Mouse (Mus musculus): Measurements from ENCODE around the gene St7. TPM values are rescaled to one million over a fixed set of nuclear protein-coding genes. Genes with fewer than 3 reads are reported as not detected.
A peak's percentile ranks its signal among the peaks of the same experiment; 100 is the strongest.

Gene St7
- polyA plus RNA-seq, 1 experiment from 2014 or later, result 31.6 TPM

- no peaks in the 10 kb centered on the region for H3K27me3 ChIP-seq (ENCODE audit: control insufficient read depth, insufficient read depth, low read length)
- no peaks in the 10 kb centered on the region for H3K9me3 ChIP-seq (ENCODE audit: control insufficient read depth, low read length)
- no peak overlapping the region for H3K9ac ChIP-seq (ENCODE audit: low read length)
- no peak overlapping the region for H3K4me2 ChIP-seq (ENCODE audit: low read length)
- ATAC-seq (ENCODE audit: insufficient number of reproducible peaks, insufficient read depth, low FRiP score, low read depth), result no peak
- 87% methylated on average over 13 of the region's 13 CpGs for WGBS
- no peak overlapping the region for H3K27ac ChIP-seq (replicated peaks in 1 of 2; ENCODE audit: control insufficient read depth in 1 of 2, insufficient read depth in 1 of 2, low read depth in 2 of 2, low read length in 2 of 2)
- H3K4me3 ChIP-seq (ENCODE audit: control insufficient read depth in 1 of 2, insufficient read depth in 1 of 2, low read depth in 1 of 2, low read length in 2 of 2), result no peak overlapping the region
- peaks cover 8 to 31% of the 10 kb centered on the region in 2 experiments for H3K4me1 ChIP-seq (ENCODE audit: control insufficient read depth in 2 of 2, insufficient read depth in 2 of 2, low read length in 2 of 2)
- H3K36me3 ChIP-seq (ENCODE audit: control insufficient read depth, insufficient read depth, low read length), result no peaks in the 10 kb centered on the region
Measured at GRCm38 (mm10) chr6:17747724-17748123, 55.0 kb downstream of the St7 start.

GRCm38 (mm10) chr6:17748866-17749582 is 56.3 kb downstream of the St7 start:
- H3K4me2 ChIP-seq (ENCODE audit: low read length), result peak overlapping the region; percentile 83
- H3K27ac ChIP-seq (replicated peaks in 1 of 2; ENCODE audit: control insufficient read depth in 1 of 2, insufficient read depth in 1 of 2, low read depth in 2 of 2, low read length in 2 of 2), result peak overlapping the region; percentile 85 to 94
- H3K9me3 ChIP-seq (ENCODE audit: control insufficient read depth, low read length), result no peaks in the 10 kb centered on the region
- WGBS, result 3% methylated on average over 18 of the region's 18 CpGs
- peak; percentile 98 for ATAC-seq (ENCODE audit: insufficient number of reproducible peaks, insufficient read depth, low FRiP score, low read depth)
- no peaks in the 10 kb centered on the region for H3K36me3 ChIP-seq (ENCODE audit: control insufficient read depth, insufficient read depth, low read length)
- H3K4me1 ChIP-seq (ENCODE audit: control insufficient read depth in 2 of 2, insufficient read depth in 2 of 2, low read length in 2 of 2), result peaks cover 3 to 19% of the 10 kb centered on the region in 2 experiments; a peak in 3 of 4 replicates
- H3K27me3 ChIP-seq (ENCODE audit: control insufficient read depth, insufficient read depth, low read length), result no peaks in the 10 kb centered on the region
- peak overlapping the region; percentile 45 to 67 for H3K4me3 ChIP-seq (ENCODE audit: control insufficient read depth in 1 of 2, insufficient read depth in 1 of 2, low read depth in 1 of 2, low read length in 2 of 2)
- peak overlapping the region; percentile 77 for H3K9ac ChIP-seq (ENCODE audit: low read length)

- 24% methylated on average over 3 of the region's 3 CpGs for WGBS
- no peaks in the 10 kb centered on the region for H3K36me3 ChIP-seq (ENCODE audit: control insufficient read depth, insufficient read depth, low read length)
- H3K27ac ChIP-seq (replicated peaks in 1 of 2; ENCODE audit: control insufficient read depth in 1 of 2, insufficient read depth in 1 of 2, low read depth in 2 of 2, low read length in 2 of 2), result peak overlapping the region; percentile 85 to 94
- H3K4me3 ChIP-seq (ENCODE audit: control insufficient read depth in 1 of 2, insufficient read depth in 1 of 2, low read depth in 1 of 2, low read length in 2 of 2), result peak overlapping the region; percentile 45 to 67
- H3K27me3 ChIP-seq (ENCODE audit: control insufficient read depth, insufficient read depth, low read length), result no peaks in the 10 kb centered on the region
- H3K4me2 ChIP-seq (ENCODE audit: low read length), result peak overlapping the region; percentile 83
- no peak for ATAC-seq (ENCODE audit: insufficient number of reproducible peaks, insufficient read depth, low FRiP score, low read depth)
- H3K4me1 ChIP-seq (ENCODE audit: control insufficient read depth in 2 of 2, insufficient read depth in 2 of 2, low read length in 2 of 2), result peaks cover 5 to 22% of the 10 kb centered on the region in 2 experiments; a peak in 3 of 4 replicates
- H3K9me3 ChIP-seq (ENCODE audit: control insufficient read depth, low read length), result no peaks in the 10 kb centered on the region
- peak overlapping the region; percentile 77 for H3K9ac ChIP-seq (ENCODE audit: low read length)
Measured at GRCm38 (mm10) chr6:17749596-17749995, 56.9 kb downstream of the St7 start.

- no peaks in the 10 kb centered on the region for H3K27me3 ChIP-seq (ENCODE audit: control insufficient read depth, insufficient read depth, low read length)
- no peaks in the 10 kb centered on the region for H3K36me3 ChIP-seq (ENCODE audit: control insufficient read depth, insufficient read depth, low read length)
- H3K27ac ChIP-seq (replicated peaks in 1 of 2; ENCODE audit: control insufficient read depth in 1 of 2, insufficient read depth in 1 of 2, low read depth in 2 of 2, low read length in 2 of 2), result peak overlapping the region; percentile 76 to 79
- no peak for ATAC-seq (ENCODE audit: insufficient number of reproducible peaks, insufficient read depth, low FRiP score, low read depth)
- 28% methylated on average over 9 of the region's 9 CpGs for WGBS
- H3K4me1 ChIP-seq (ENCODE audit: control insufficient read depth in 2 of 2, insufficient read depth in 2 of 2, low read length in 2 of 2), result peaks cover 5 to 22% of the 10 kb centered on the region in 2 experiments; a peak in 3 of 4 replicates
- peak overlapping the region; percentile 45 to 67; a peak in 3 of 4 replicates for H3K4me3 ChIP-seq (ENCODE audit: control insufficient read depth in 1 of 2, insufficient read depth in 1 of 2, low read depth in 1 of 2, low read length in 2 of 2)
- peak overlapping the region; percentile 83 for H3K4me2 ChIP-seq (ENCODE audit: low read length)
- H3K9me3 ChIP-seq (ENCODE audit: control insufficient read depth, low read length), result no peaks in the 10 kb centered on the region
- peak overlapping the region; percentile 77 for H3K9ac ChIP-seq (ENCODE audit: low read length)
Measured at GRCm38 (mm10) chr6:17750041-17750660, 57.4 kb downstream of the St7 start.

- peak overlapping the region in 1 of 2 experiments; percentile 45; a peak in 3 of 4 replicates for H3K4me3 ChIP-seq (ENCODE audit: control insufficient read depth in 1 of 2, insufficient read depth in 1 of 2, low read depth in 1 of 2, low read length in 2 of 2)
- no peaks in the 10 kb centered on the region for H3K36me3 ChIP-seq (ENCODE audit: control insufficient read depth, insufficient read depth, low read length)
- no peaks in the 10 kb centered on the region for H3K27me3 ChIP-seq (ENCODE audit: control insufficient read depth, insufficient read depth, low read length)
- no peak for ATAC-seq (ENCODE audit: insufficient number of reproducible peaks, insufficient read depth, low FRiP score, low read depth)
- peaks cover 7 to 27% of the 10 kb centered on the region in 2 experiments for H3K4me1 ChIP-seq (ENCODE audit: control insufficient read depth in 2 of 2, insufficient read depth in 2 of 2, low read length in 2 of 2)
- 33% methylated on average over 6 of the region's 6 CpGs for whole genome bisulfite sequencing
- peak overlapping the region; percentile 77 for H3K9ac ChIP-seq (ENCODE audit: low read length)
- H3K27ac ChIP-seq (replicated peaks in 1 of 2; ENCODE audit: control insufficient read depth in 1 of 2, insufficient read depth in 1 of 2, low read depth in 2 of 2, low read length in 2 of 2), result peak overlapping the region in 1 of 2 experiments; percentile 76; a peak in 2 of 4 replicates
- H3K4me2 ChIP-seq (ENCODE audit: low read length), result peak overlapping the region; percentile 83
- no peaks in the 10 kb centered on the region for H3K9me3 ChIP-seq (ENCODE audit: control insufficient read depth, low read length)
Measured at GRCm38 (mm10) chr6:17750957-17751356, 58.2 kb downstream of the St7 start.

GRCm38 (mm10) chr6:17755902-17756301 is 63.2 kb downstream of the St7 start:
- ATAC-seq (ENCODE audit: insufficient number of reproducible peaks, insufficient read depth, low FRiP score, low read depth), result no peak
- H3K9me3 ChIP-seq (ENCODE audit: control insufficient read depth, low read length), result no peaks in the 10 kb centered on the region
- WGBS, result 42% methylated on average over 6 of the region's 6 CpGs

GRCm38 (mm10) chr6:17758568-17758967 is 65.8 kb downstream of the St7 start:
- no peak for ATAC-seq (ENCODE audit: insufficient number of reproducible peaks, insufficient read depth, low FRiP score, low read depth)

More at GRCm38 (mm10) chr6:17755902-17756301, 63.2 kb downstream of the St7 start:
- Histone ChIP-seq H3K27me3 (ENCODE audit: control insufficient read depth, insufficient read depth, low read length) (no peaks in the 10 kb centered on the region), H3K4me1 (ENCODE audit: control insufficient read depth in 2 of 2, insufficient read depth in 2 of 2, low read length in 2 of 2) (peaks cover 9 to 38% of the 10 kb centered on the region in 2 experiments), H3K27ac (replicated peaks in 1 of 2; ENCODE audit: control insufficient read depth in 1 of 2, insufficient read depth in 1 of 2, low read depth in 2 of 2, low read length in 2 of 2) (peak overlapping the region; percentile 46 to 70; a peak in 3 of 4 replicates), H3K4me2 (ENCODE audit: low read length) (peak overlapping the region; percentile 41), H3K9ac (ENCODE audit: low read length) (no peak overlapping the region), H3K4me3 (ENCODE audit: control insufficient read depth in 1 of 2, insufficient read depth in 1 of 2, low read depth in 1 of 2, low read length in 2 of 2) (no peak overlapping the region), H3K36me3 (ENCODE audit: control insufficient read depth, insufficient read depth, low read length) (no peaks in the 10 kb centered on the region)

More at GRCm38 (mm10) chr6:17758568-17758967, 65.8 kb downstream of the St7 start:
- Histone ChIP-seq H3K4me3 (ENCODE audit: control insufficient read depth in 1 of 2, insufficient read depth in 1 of 2, low read depth in 1 of 2, low read length in 2 of 2) (no peak overlapping the region), H3K36me3 (ENCODE audit: control insufficient read depth, insufficient read depth, low read length) (no peaks in the 10 kb centered on the region), H3K4me2 (ENCODE audit: low read length) (no peak overlapping the region), H3K9ac (ENCODE audit: low read length) (no peak overlapping the region), H3K27ac (replicated peaks in 1 of 2; ENCODE audit: control insufficient read depth in 1 of 2, insufficient read depth in 1 of 2, low read depth in 2 of 2, low read length in 2 of 2) (no peak overlapping the region), H3K9me3 (ENCODE audit: control insufficient read depth, low read length) (no peaks in the 10 kb centered on the region), H3K4me1 (ENCODE audit: control insufficient read depth in 2 of 2, insufficient read depth in 2 of 2, low read length in 2 of 2) (peaks cover 8 to 51% of the 10 kb centered on the region in 2 experiments), H3K27me3 (ENCODE audit: control insufficient read depth, insufficient read depth, low read length) (no peaks in the 10 kb centered on the region)
- 76% methylated on average over 4 of the region's 4 CpGs for WGBS
